Mouse (Mus musculus) gastrocnemius, postnatal 10 days (tissue): Measurements from ENCODE around the gene Gm8122. TPM values are rescaled to one million over a fixed set of nuclear protein-coding genes. Genes with fewer than 3 reads are reported as not detected.
"Not testable (repeated sequence)": the region's sequence is repeated elsewhere in the genome, so short reads cannot be mapped to it uniquely, and the experiment has no call there.

Experiments used
- DNase-seq: peaks from one replicate; pipeline ENCODE4 v3.0.0; 2021; ENCODE audit warnings: mixed read lengths
- long read RNA-seq, 2 experiments: library from polyadenylated mRNA; stranded (forward); transcript quantifications; one replicate each; pipeline ENCODE4 v2.0.0; 2021
- total RNA-seq, 2 experiments: library from RNA; stranded (reverse); gene quantifications; 2 replicates each; pipeline ENCODE4 v1.2.3; 2021

Gene Gm8122
- not detected for total RNA-seq
- long read RNA-seq, experiment 1: 0 reads
- long read RNA-seq, experiment 2: 0 reads

DNA sequence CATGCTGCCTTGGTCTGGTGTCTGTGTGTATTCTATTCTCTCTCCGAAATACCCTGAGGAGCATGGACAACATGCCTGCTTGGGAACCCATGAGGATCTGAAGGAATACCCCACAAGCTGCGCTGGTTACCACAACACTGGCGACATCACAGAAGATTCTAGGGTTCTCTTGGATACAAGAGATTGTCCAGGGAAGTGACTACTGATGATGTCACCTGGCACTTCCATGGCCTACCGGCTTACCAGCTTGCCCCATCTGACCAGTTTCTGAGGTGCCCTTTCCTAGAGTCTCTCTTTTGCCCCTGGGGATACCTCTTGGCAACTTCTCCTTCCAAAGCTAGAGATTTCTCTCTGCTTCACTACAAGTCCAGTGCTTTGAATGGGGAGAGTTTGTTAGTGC, at the start of gene Gm8122:
Gene Gm8122, minus strand, starts transcription at position 101 of the 400 bp plus-strand sequence.
- not testable (repeated sequence) for DNase-seq

- DNase-seq: not testable (repeated sequence)
Observed at GRCm38 (mm10) chr14:43278681-43279080, 43.6 kb upstream of the Gm8122 start.

- DNase-seq: not testable (repeated sequence)
Observed at GRCm38 (mm10) chr14:43278146-43278545, 43.0 kb upstream of the Gm8122 start.

DNA sequence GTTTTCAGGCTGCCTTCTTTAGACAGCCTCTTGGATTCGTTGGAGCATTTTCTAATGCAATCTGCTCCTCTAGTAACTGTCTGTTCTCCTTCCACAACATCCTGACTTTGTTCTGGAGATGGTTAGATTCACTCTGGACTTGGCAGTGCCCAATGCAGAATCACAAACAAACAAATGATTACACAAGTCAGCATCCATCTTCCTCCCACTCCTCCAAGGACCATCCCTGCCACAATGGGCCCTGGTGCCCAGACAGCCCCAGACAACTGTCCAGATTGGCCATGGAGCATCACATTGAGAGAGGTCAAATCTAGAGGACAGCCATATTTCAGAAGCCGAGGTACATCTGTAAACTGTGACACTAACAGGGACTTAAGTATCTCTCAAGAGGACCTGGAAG, 42.4 kb upstream of the Gm8122 start:
- DNase-seq: not testable (repeated sequence)

DNA sequence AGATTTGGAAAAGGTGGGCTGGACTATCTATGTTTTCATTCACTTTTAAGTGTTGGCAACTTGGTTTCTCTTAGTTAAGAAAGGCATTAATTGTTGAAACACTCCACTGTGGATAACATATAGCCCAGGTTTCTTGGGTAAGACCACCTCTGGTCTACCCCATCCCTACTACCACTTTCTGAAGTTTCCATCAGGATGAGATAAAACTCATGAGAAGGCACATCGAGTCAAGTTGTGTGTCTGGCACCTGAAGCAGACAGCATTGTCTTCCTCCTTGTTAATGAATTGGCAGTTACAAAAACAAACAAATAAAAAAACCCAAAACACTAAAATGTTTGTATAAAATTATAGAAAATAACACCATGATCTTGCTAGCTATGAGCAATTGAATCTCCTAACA, 40.6 kb upstream of the Gm8122 start:
- not testable (repeated sequence) for DNase-seq

- not testable (repeated sequence) for DNase-seq
Observed at GRCm38 (mm10) chr14:43274986-43275511, 39.9 kb upstream of the Gm8122 start, which contains the start of gene Gm9732. Gm9732 (plus strand) TSS chr14:43275036.

DNA sequence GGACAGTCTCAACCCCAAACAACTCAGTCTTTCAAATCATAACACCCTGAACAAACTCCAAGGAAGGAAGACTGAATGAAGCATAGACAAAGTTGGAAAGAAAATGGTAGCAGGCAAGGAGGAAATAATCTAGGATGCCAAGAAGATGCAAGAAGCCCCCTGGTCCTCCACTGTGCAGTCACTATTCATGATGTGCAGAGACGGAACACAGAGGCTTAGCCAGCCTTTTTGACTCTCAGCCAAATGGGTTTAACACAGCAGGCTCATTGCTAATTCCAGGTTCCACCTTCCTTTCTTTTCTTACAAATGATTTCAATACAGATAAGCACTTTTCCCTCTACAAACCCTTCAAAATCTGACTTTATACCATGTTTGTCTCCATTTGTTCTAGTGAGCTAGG, 38.1 kb upstream of the Gm8122 start:
- not testable (repeated sequence) for DNase-seq

- not testable (repeated sequence) for DNase-seq
Observed at GRCm38 (mm10) chr14:43269211-43269610, 34.1 kb upstream of the Gm8122 start.

DNA sequence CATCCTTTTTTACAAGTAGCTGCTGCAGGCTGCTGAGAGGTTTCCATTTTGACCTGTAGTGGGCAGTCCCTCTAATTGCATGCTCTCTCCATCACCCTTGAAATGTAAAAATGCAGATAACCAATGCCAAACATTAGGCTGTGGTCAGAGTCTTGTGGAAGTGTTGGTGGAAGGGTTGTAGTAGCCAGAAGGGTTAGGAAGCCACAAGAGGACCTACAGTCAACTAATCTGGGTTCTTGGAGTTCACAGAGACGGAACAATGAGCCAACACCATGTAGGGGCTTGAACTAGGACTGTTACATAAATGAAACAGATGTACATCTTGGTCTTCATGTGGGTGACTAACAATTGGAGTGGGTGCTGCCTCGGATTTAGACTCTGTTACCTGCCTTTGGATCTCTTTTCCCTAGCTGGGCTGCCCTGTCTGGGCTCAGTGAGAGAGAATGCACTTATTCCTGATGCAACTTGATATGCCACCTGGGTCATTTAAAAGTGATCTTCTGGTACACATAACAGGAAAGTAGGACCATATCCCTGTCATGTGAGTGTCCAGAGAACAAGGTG, 33.5 kb upstream of the Gm8122 start:
- peak; percentile 2 for DNase-seq

GRCm38 (mm10) chr14:43263421-43263820, 28.3 kb upstream of the Gm8122 start:
- peak; percentile 4 for DNase-seq

DNA sequence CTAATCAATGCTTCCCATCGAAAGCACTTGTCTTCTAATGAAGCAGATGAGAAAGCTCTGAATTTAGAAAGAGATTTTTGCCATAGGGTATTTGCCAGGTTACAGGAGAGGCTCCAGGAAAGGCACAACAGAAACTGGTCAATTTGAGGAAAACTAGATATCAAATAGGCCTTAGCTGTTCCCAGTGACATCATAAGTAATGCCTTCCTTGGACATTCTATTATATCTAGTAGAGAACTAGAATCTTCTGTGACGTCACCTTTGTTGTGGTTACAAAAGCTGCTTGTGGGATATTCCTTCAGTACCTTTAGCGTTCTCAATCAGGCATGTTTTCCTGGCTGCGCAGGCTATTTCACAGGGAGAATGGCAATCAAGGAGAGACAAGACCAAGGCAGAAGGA, 23.2 kb upstream of the Gm8122 start, which contains the start of gene Gm8126:
Gene Gm8126, plus strand, starts transcription at position 301 of the 400 bp plus-strand sequence.
- DNase-seq: not testable (repeated sequence)

DNA sequence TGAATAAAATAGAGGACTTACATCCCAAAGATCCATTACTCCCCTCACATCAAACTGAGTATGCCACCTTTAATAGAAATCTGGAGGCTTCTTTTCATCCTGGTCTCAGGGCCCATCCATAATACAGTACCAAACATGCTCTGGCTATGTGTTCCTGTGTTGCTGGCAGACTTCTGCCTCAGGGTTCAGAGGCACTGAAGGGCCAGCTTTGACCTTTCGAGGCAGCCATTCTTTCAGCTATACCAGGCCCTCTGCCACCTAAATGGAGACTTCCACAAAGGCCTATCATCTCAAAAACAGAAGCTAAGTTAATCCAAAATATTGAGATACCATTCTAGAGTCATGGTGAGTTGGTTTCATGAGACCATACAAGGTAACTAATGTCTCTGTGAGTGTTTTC, 21.4 kb upstream of the Gm8122 start:
- not testable (repeated sequence) for DNase-seq

GRCm38 (mm10) chr14:43250549-43251253, 15.6 kb upstream of the Gm8122 start:
- DNase-seq: peak; percentile 5

DNA sequence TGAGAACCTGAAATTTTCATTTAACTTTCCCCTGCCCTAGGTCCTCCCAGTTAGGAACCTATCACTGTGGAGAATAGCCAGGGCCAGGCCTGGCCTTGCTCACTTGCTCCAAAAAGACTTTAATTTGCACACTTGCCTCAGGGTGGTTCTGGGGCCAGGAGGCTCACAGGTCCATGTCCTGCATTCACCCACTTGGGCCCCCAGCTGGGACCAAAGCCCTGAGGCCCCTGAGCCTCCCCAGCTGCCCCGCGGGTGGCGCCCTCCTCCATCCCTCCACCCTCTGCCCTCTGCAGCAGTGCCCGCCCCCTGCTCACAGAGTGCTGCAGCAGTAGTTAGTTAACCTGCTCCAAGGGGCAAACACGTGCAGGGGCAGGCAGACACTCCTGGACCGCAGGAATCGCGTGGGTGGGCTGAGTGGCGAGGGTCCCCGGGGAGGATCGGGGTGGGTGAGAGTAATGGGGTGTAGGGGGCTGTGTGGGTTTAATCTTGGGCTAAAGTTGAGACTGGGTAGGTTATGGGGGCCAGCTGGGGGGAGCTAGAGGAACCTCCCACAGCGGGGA, 14.6 kb upstream of the Gm8122 start:
- peak; percentile 13 for DNase-seq

GRCm38 (mm10) chr14:43237769-43238168, 2.7 kb upstream of the Gm8122 start:
- not testable (repeated sequence) for DNase-seq

Other genes starting within 250 kb of the Gm8122 start
- not detected for gene Gm8082, start 241.7 kb downstream of the Gm8122 start, total RNA-seq
- gene Gm10376, start 219.7 kb downstream of the Gm8122 start, total RNA-seq: not detected
- gene Gm8094, start 158.7 kb downstream of the Gm8122 start, total RNA-seq: not detected
- not detected for gene Gm8104, start 134.7 kb downstream of the Gm8122 start, total RNA-seq
- gene Gm7233, start 55.4 kb downstream of the Gm8122 start, total RNA-seq: not detected
- not detected for gene Gm8126, start 23.3 kb upstream of the Gm8122 start, total RNA-seq
- gene Gm9732, start 39.7 kb upstream of the Gm8122 start, total RNA-seq: not detected
- not detected for gene Gm8127, start 58.5 kb upstream of the Gm8122 start, total RNA-seq
- gene 1700001F09Rik, start 112.5 kb upstream of the Gm8122 start, total RNA-seq: not detected
- gene Gm8138, start 181.0 kb upstream of the Gm8122 start, total RNA-seq: not detected